Mouse (Mus musculus) kidney, adult 8-10 months (tissue): ENCODE results near the gene Gng2.

Source experiments
- DNase-seq, 2 experiments: peaks; one replicate each; pipeline ENCODE4 v3.0.0; 2022

The Gng2 gene

GRCm38 (mm10) chr14:19858808-19859776, 118.3 kb downstream of the Gng2 start:
- DNase-seq = no peak

GRCm38 (mm10) chr14:19858279-19858678, 119.1 kb downstream of the Gng2 start:
- DNase-seq = no peak

GRCm38 (mm10) chr14:19853471-19853870, 124.0 kb downstream of the Gng2 start:
- DNase-seq = no peak

- peak in 1 of 2 experiments; percentile 73 for DNase-seq
These were observed 137.7 kb downstream of the Gng2 start for GRCm38 (mm10) chr14:19839600-19840332.

- DNase-seq = no peak
These were observed 141.1 kb downstream of the Gng2 start for GRCm38 (mm10) chr14:19836289-19836688.

GRCm38 (mm10) chr14:19825481-19825880, 151.9 kb downstream of the Gng2 start:
- no peak for DNase-seq

- peak; percentile 91 for DNase-seq
These were observed 153.9 kb downstream of the Gng2 start, which contains the start of gene Rtraf for GRCm38 (mm10) chr14:19823321-19824142. TSS of gene Rtraf (minus strand) at chr14:19823824.
